Mouse (Mus musculus): ENCODE measurements at regions not wholly inside any gene's neighbourhood (a gene's known extent, or its start where the extent isn't known, plus 50 kb on each side); places are given as distances from the start of the nearest gene placed in this dataset.
A peak's percentile ranks its signal among the peaks of the same experiment; 100 is the strongest.

GRCm38 (mm10) chr13:116527037-116527436 lies 217.5 kb upstream of the Isl1 start:
- Histone ChIP-seq H3K9ac (ENCODE audit: low read depth, low read length) (no peak overlapping the region), H3K27me3 (replicated peaks; ENCODE audit: control insufficient read depth, insufficient read depth, low read length) (no peaks in the 10 kb centered on the region), H3K4me1 (ENCODE audit: control insufficient read depth, insufficient read depth, low read length) (no peaks in the 10 kb centered on the region; the same call in 1 of the 2 replicates), H3K9me3 (ENCODE audit: control insufficient read depth, low read length) (no peaks in the 10 kb centered on the region), H3K4me2 (ENCODE audit: low read depth, low read length) (no peak overlapping the region), H3K4me3 (ENCODE audit: low read depth, low read length) (no peak overlapping the region), H3K27ac (replicated peaks; ENCODE audit: low read depth, low read length) (no peak overlapping the region), H3K36me3 (ENCODE audit: control insufficient read depth, insufficient read depth, low read length) (no peaks in the 10 kb centered on the region)
- no peak for ATAC-seq (ENCODE audit: low read depth)
- DNase-seq (ENCODE audit: low spot score): peak; percentile 27
- 54% methylated on average over 7 of the region's 7 CpGs for WGBS

- H3K9me3 ChIP-seq (ENCODE audit: control insufficient read depth, low read length): no peaks in the 10 kb centered on the region
- H3K4me3 ChIP-seq (ENCODE audit: low read depth, low read length): no peak overlapping the region
- 9% methylated on average over 8 of the region's 8 CpGs for WGBS
- H3K4me1 ChIP-seq (ENCODE audit: control insufficient read depth, insufficient read depth, low read length): no peaks in the 10 kb centered on the region; the same call in 1 of the 2 replicates
- no peak overlapping the region for H3K27ac ChIP-seq (replicated peaks; ENCODE audit: low read depth, low read length)
- no peaks in the 10 kb centered on the region for H3K36me3 ChIP-seq (ENCODE audit: control insufficient read depth, insufficient read depth, low read length)
- H3K4me2 ChIP-seq (ENCODE audit: low read depth, low read length): no peak overlapping the region
- H3K27me3 ChIP-seq (replicated peaks; ENCODE audit: control insufficient read depth, insufficient read depth, low read length): no peaks in the 10 kb centered on the region
- DNase-seq (ENCODE audit: low spot score): peak; percentile 14
- H3K9ac ChIP-seq (ENCODE audit: low read depth, low read length): no peak overlapping the region
- ATAC-seq (ENCODE audit: low read depth): peak; percentile 57
These were observed 214.3 kb upstream of the Isl1 start for GRCm38 (mm10) chr13:116523713-116524303.

- 9% methylated on average over 13 of the region's 13 CpGs for WGBS
These were observed 205.3 kb upstream of the Isl1 start for GRCm38 (mm10) chr13:116514640-116515311.

DNA sequence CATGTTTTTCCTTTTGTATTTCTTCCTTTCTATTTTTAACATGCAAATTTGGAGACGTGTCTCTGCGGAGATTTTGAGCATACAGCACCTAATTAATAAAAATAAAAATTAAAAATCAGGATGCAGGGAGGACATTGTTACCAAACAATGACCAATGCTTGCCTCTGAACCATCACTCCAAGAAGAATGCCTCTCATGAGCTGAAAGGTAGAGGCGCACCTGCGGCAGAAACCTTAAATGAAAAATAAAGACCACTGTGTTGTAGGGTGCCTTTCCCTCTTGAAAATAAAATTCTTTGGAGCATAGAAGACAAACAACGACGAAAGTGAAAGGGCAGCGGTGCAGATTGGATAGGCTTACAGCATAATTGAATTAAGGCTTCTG lies 204.8 kb upstream of the Isl1 start:
- H3K4me2 ChIP-seq (ENCODE audit: low read depth, low read length): peak overlapping the region; percentile 35
- no peaks in the 10 kb centered on the region for H3K9me3 ChIP-seq (ENCODE audit: control insufficient read depth, low read length)
- ATAC-seq (ENCODE audit: low read depth) (no peak), DNase-seq (ENCODE audit: low spot score) (no peak)
- H3K36me3 ChIP-seq (ENCODE audit: control insufficient read depth, insufficient read depth, low read length): no peaks in the 10 kb centered on the region
- no peak overlapping the region for H3K4me3 ChIP-seq (ENCODE audit: low read depth, low read length)
- no peak overlapping the region for H3K27ac ChIP-seq (replicated peaks; ENCODE audit: low read depth, low read length)
- peaks cover 5% of the 10 kb centered on the region; the same call in 1 of the 2 replicates for H3K4me1 ChIP-seq (ENCODE audit: control insufficient read depth, insufficient read depth, low read length)
- 42% methylated on average over 7 of the region's 7 CpGs for WGBS
- no peak overlapping the region for H3K9ac ChIP-seq (ENCODE audit: low read depth, low read length)
- peaks cover 4% of the 10 kb centered on the region for H3K27me3 ChIP-seq (replicated peaks; ENCODE audit: control insufficient read depth, insufficient read depth, low read length)

More at GRCm38 (mm10) chr13:116514640-116515311, 205.3 kb upstream of the Isl1 start:
- H3K36me3 ChIP-seq (ENCODE audit: control insufficient read depth, insufficient read depth, low read length): no peaks in the 10 kb centered on the region
- no peaks in the 10 kb centered on the region for H3K9me3 ChIP-seq (ENCODE audit: control insufficient read depth, low read length)
- peaks cover 4% of the 10 kb centered on the region for H3K27me3 ChIP-seq (replicated peaks; ENCODE audit: control insufficient read depth, insufficient read depth, low read length)
- peaks cover 5% of the 10 kb centered on the region; the same call in 1 of the 2 replicates for H3K4me1 ChIP-seq (ENCODE audit: control insufficient read depth, insufficient read depth, low read length)
- peak; percentile 38 for DNase-seq (ENCODE audit: low spot score)
- no peak overlapping the region for H3K27ac ChIP-seq (replicated peaks; ENCODE audit: low read depth, low read length)
- no peak overlapping the region for H3K9ac ChIP-seq (ENCODE audit: low read depth, low read length)
- no peak overlapping the region for H3K4me3 ChIP-seq (ENCODE audit: low read depth, low read length)
- peak overlapping the region; percentile 35 for H3K4me2 ChIP-seq (ENCODE audit: low read depth, low read length)
- ATAC-seq (ENCODE audit: low read depth): peak; percentile 85

GRCm38 (mm10) chr13:116512398-116512797 lies 202.9 kb upstream of the Isl1 start:
- no peaks in the 10 kb centered on the region for H3K9me3 ChIP-seq (ENCODE audit: control insufficient read depth, low read length)
- peaks cover 5% of the 10 kb centered on the region; the same call in 1 of the 2 replicates for H3K4me1 ChIP-seq (ENCODE audit: control insufficient read depth, insufficient read depth, low read length)
- no peak overlapping the region for H3K9ac ChIP-seq (ENCODE audit: low read depth, low read length)
- H3K36me3 ChIP-seq (ENCODE audit: control insufficient read depth, insufficient read depth, low read length): no peaks in the 10 kb centered on the region
- H3K4me3 ChIP-seq (ENCODE audit: low read depth, low read length): no peak overlapping the region
- ATAC-seq (ENCODE audit: low read depth) (no peak), DNase-seq (ENCODE audit: low spot score) (no peak)
- H3K27ac ChIP-seq (replicated peaks; ENCODE audit: low read depth, low read length): no peak overlapping the region
- H3K27me3 ChIP-seq (replicated peaks; ENCODE audit: control insufficient read depth, insufficient read depth, low read length): peaks cover 4% of the 10 kb centered on the region
- no peak overlapping the region for H3K4me2 ChIP-seq (ENCODE audit: low read depth, low read length)
- 68% methylated on average over 4 of the region's 4 CpGs for WGBS

GRCm38 (mm10) chr13:116508213-116508811 lies 198.8 kb upstream of the Isl1 start:
- Histone ChIP-seq H3K9ac (ENCODE audit: low read depth, low read length) (no peak overlapping the region), H3K4me1 (ENCODE audit: control insufficient read depth, insufficient read depth, low read length) (no peaks in the 10 kb centered on the region), H3K27me3 (replicated peaks; ENCODE audit: control insufficient read depth, insufficient read depth, low read length) (no peaks in the 10 kb centered on the region), H3K27ac (replicated peaks; ENCODE audit: low read depth, low read length) (no peak overlapping the region), H3K4me2 (ENCODE audit: low read depth, low read length) (no peak overlapping the region), H3K36me3 (ENCODE audit: control insufficient read depth, insufficient read depth, low read length) (no peaks in the 10 kb centered on the region), H3K9me3 (ENCODE audit: control insufficient read depth, low read length) (no peaks in the 10 kb centered on the region), H3K4me3 (ENCODE audit: low read depth, low read length) (no peak overlapping the region)
- DNase-seq (ENCODE audit: low spot score) (no peak), ATAC-seq (ENCODE audit: low read depth) (no peak)
- WGBS: 93% methylated on average over 7 of the region's 7 CpGs

GRCm38 (mm10) chr13:116497659-116498414 lies 188.3 kb upstream of the Isl1 start:
- no peaks in the 10 kb centered on the region for H3K4me1 ChIP-seq (ENCODE audit: control insufficient read depth, insufficient read depth, low read length)
- H3K9ac ChIP-seq (ENCODE audit: low read depth, low read length): no peak overlapping the region
- no peaks in the 10 kb centered on the region for H3K9me3 ChIP-seq (ENCODE audit: control insufficient read depth, low read length)
- no peak overlapping the region for H3K4me3 ChIP-seq (ENCODE audit: low read depth, low read length)
- no peaks in the 10 kb centered on the region for H3K36me3 ChIP-seq (ENCODE audit: control insufficient read depth, insufficient read depth, low read length)
- DNase-seq (ENCODE audit: low spot score) (peak; percentile 13), ATAC-seq (ENCODE audit: low read depth) (no peak)
- H3K27ac ChIP-seq (replicated peaks; ENCODE audit: low read depth, low read length): no peak overlapping the region
- H3K4me2 ChIP-seq (ENCODE audit: low read depth, low read length): no peak overlapping the region
- 61% methylated on average over 6 of the region's 6 CpGs for WGBS
- H3K27me3 ChIP-seq (replicated peaks; ENCODE audit: control insufficient read depth, insufficient read depth, low read length): no peaks in the 10 kb centered on the region

GRCm38 (mm10) chr13:116495641-116496040 lies 186.2 kb upstream of the Isl1 start:
- H3K36me3 ChIP-seq (ENCODE audit: control insufficient read depth, insufficient read depth, low read length): no peaks in the 10 kb centered on the region
- H3K4me1 ChIP-seq (ENCODE audit: control insufficient read depth, insufficient read depth, low read length): no peaks in the 10 kb centered on the region
- no peaks in the 10 kb centered on the region for H3K27me3 ChIP-seq (replicated peaks; ENCODE audit: control insufficient read depth, insufficient read depth, low read length)
- 21% methylated on average over 2 of the region's 2 CpGs for WGBS
- no peak overlapping the region for H3K9ac ChIP-seq (ENCODE audit: low read depth, low read length)
- H3K4me2 ChIP-seq (ENCODE audit: low read depth, low read length): no peak overlapping the region
- ATAC-seq (ENCODE audit: low read depth) (no peak), DNase-seq (ENCODE audit: low spot score) (no peak)
- H3K9me3 ChIP-seq (ENCODE audit: control insufficient read depth, low read length): no peaks in the 10 kb centered on the region
- no peak overlapping the region for H3K27ac ChIP-seq (replicated peaks; ENCODE audit: low read depth, low read length)
- H3K4me3 ChIP-seq (ENCODE audit: low read depth, low read length): no peak overlapping the region

All from embryonic facial prominence, embryonic 14.5 days (tissue).